Mouse (Mus musculus): ENCODE data around the gene AU021092.

GRCm38 (mm10) chr16:5212150-5212549 lies 9.9 kb downstream of the AU021092 start:
- no peak for TF ChIP-seq EP300 (IDR thresholded peaks at IDR 0.05; ENCODE audit: insufficient read depth, low read depth, low read length)
- no peak for TF ChIP-seq CTCF (IDR thresholded peaks at IDR 0.05)
- TF ChIP-seq POLR2A (IDR thresholded peaks at IDR 0.05; ENCODE audit: insufficient read depth, low read depth, low read length) = no peak
